Mouse (Mus musculus) liver, postnatal 0 days (tissue): ENCODE measurements around the gene Plek. TPM values are rescaled to one million over a fixed set of nuclear protein-coding genes. Genes with fewer than 3 reads are reported as not detected.
"Not testable (repeated sequence)": the region's sequence is repeated elsewhere in the genome, so short reads cannot be mapped to it uniquely, and the experiment has no call there.

Experiments
- ATAC-seq: fragments of 200-750 bp; cut with Nextera tagmentation; 2 replicates; pipeline ENCODE4 v1.8.0; 2017; ENCODE audit warnings: mild to moderate bottlenecking, moderate library complexity
- DNase-seq: peaks from one replicate; pipeline ENCODE4 v3.0.0-alpha.2; 2016
- H3K27ac ChIP-seq: fragments of 300-500 bp; sonication (generic); 2 replicates; pipeline ENCODE4 v1.5.1; 2014; ENCODE audit warnings: antibody characterized with exemption, moderate library complexity, mild to moderate bottlenecking, low read depth
- H3K27me3 ChIP-seq: fragments of 300-500 bp; sonication (generic); 2 replicates; pipeline ENCODE4 v1.6.1; 2014; ENCODE audit warnings: low read length, control low read depth, mixed read lengths; ENCODE audit not compliant: insufficient read depth
- H3K36me3 ChIP-seq: fragments of 300-500 bp; sonication (generic); replicated peaks from 2 replicates; pipeline ENCODE4 v1.6.1; 2014; ENCODE audit warnings: mild to moderate bottlenecking, control low read depth, low read length, moderate library complexity, mixed read lengths; ENCODE audit not compliant: insufficient read depth
- H3K4me1 ChIP-seq: fragments of 300-500 bp; sonication (generic); 2 replicates; pipeline ENCODE4 v1.6.1; 2014; ENCODE audit warnings: antibody characterized with exemption, mild to moderate bottlenecking, control low read depth; ENCODE audit not compliant: insufficient read depth
- H3K4me2 ChIP-seq: fragments of 300-500 bp; sonication (generic); 2 replicates; pipeline ENCODE4 v1.6.1; 2014; ENCODE audit warnings: low read depth, mild to moderate bottlenecking, low read length, moderate library complexity, mixed read lengths
- H3K4me3 ChIP-seq: fragments of 300-500 bp; sonication (generic); 2 replicates; pipeline ENCODE4 v1.5.1; 2014; ENCODE audit warnings: low read depth, low read length
- H3K9ac ChIP-seq: fragments of 300-500 bp; sonication (generic); replicated peaks from 2 replicates; pipeline ENCODE4 v1.6.1; 2014; ENCODE audit warnings: mild to moderate bottlenecking, moderate library complexity
- H3K9me3 ChIP-seq: fragments of 300-500 bp; sonication (generic); 2 replicates; pipeline ENCODE4 v1.6.1; 2016; ENCODE audit warnings: mild to moderate bottlenecking, control low read depth, low read length, mixed read lengths
- CTCF ChIP-seq: sonication (generic); IDR thresholded peaks from 2 replicates; pipeline ENCODE4 v1.5.1; 2016; ENCODE audit warnings: antibody characterized with exemption, low read depth
- EP300 ChIP-seq: IDR thresholded peaks from 2 replicates; pipeline ENCODE4 v1.6.1; 2016; ENCODE audit warnings: antibody characterized with exemption, low read depth, mild to moderate bottlenecking
- WGBS: fragments of 180-500 bp; shearing (Covaris S2); extraction: QIAGEN DNeasy Blood & Tissue Kit; methylation state at CpG from one replicate; pipeline ENCODE4 v1.1.7; 2014; ENCODE audit not compliant: insufficient replicate concordance; 5-methylcytosine and 5-hydroxymethylcytosine counted together
- polyA plus RNA-seq: library from polyadenylated mRNA; unstranded; fragments of >200 nt; fragmentation: Nextera tagmentation; extraction: Ambion mirVana; gene quantifications from 2 replicates; pipeline ENCODE4 v1.2.1, GENCODE M21; 2015

The Plek gene
- polyA plus RNA-seq, 1 experiment from 2014 or later, result 22.5 TPM

GRCm38 (mm10) chr11:17012948-17013347 is 39.2 kb downstream of the Plek start:
- H3K4me3 ChIP-seq, result no peak overlapping the region
- H3K9ac ChIP-seq, result no peak overlapping the region
- H3K36me3 ChIP-seq, result no peaks in the 10 kb centered on the region
- TF ChIP-seq CTCF (peak; percentile 54), EP300 (no peak)
- no peak overlapping the region for H3K4me2 ChIP-seq
- ATAC-seq (no peak), DNase-seq (no peak)
- no peaks in the 10 kb centered on the region for H3K27me3 ChIP-seq
- no peaks in the 10 kb centered on the region for H3K9me3 ChIP-seq
- H3K27ac ChIP-seq, result no peak overlapping the region
- H3K4me1 ChIP-seq, result no peaks in the 10 kb centered on the region

DNA sequence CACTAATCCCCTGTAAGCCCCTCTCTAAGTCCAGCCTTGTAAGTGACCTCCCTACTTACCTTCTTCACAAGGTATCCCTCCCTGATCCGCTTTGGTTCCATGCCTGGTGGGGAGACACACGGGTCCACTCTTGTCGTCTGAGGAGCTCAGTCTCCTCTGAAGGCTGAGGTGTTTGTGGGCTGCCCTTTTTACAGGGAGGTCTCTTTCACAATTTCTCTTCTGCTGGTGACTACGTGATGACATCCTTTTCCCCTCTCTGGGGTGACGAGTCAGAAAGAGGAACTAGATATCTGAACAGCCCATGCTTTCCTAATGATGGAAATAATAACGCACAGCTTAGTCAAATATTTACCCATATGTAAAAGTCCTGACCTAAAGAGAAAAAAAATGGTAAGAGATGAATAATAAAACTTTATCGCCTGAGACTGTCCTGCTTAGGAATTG is 43.7 kb downstream of the Plek start:
- DNase-seq (peak; percentile 35), ATAC-seq (peak; percentile 72)
- no peaks in the 10 kb centered on the region for H3K9me3 ChIP-seq
- H3K27me3 ChIP-seq, result no peaks in the 10 kb centered on the region
- no peak for TF ChIP-seq CTCF
- peak; percentile 43; the same call in 1 of the 2 replicates for TF ChIP-seq EP300
- H3K9ac ChIP-seq, result no peak overlapping the region
- H3K4me1 ChIP-seq, result no peaks in the 10 kb centered on the region; the same call in 1 of the 2 replicates
- peak overlapping the region; percentile 21 for H3K4me3 ChIP-seq
- 24% methylated on average over 7 of the region's 7 CpGs for WGBS
- H3K27ac ChIP-seq, result 0 out of 2 replicates have a peak overlapping the region, but pooled peaks have one; percentile 1
- H3K4me2 ChIP-seq, result peak overlapping the region; percentile 36; the same call in 1 of the 2 replicates
- no peaks in the 10 kb centered on the region for H3K36me3 ChIP-seq

GRCm38 (mm10) chr11:17007517-17008173 is 44.5 kb downstream of the Plek start:
- no peak overlapping the region for H3K27ac ChIP-seq
- no peaks in the 10 kb centered on the region for H3K9me3 ChIP-seq
- peak overlapping the region; percentile 21 for H3K4me3 ChIP-seq
- no peaks in the 10 kb centered on the region; the same call in 1 of the 2 replicates for H3K4me1 ChIP-seq
- TF ChIP-seq CTCF (no peak), EP300 (no peak)
- DNase-seq, result no peak
- H3K27me3 ChIP-seq, result no peaks in the 10 kb centered on the region
- WGBS, result 44% methylated on average over 5 of the region's 5 CpGs
- H3K9ac ChIP-seq, result no peak overlapping the region
- peak overlapping the region; percentile 36 for H3K4me2 ChIP-seq
- no peaks in the 10 kb centered on the region for H3K36me3 ChIP-seq
- no peak for ATAC-seq

GRCm38 (mm10) chr11:17006526-17006925 is 45.7 kb downstream of the Plek start:
- not testable (repeated sequence) for H3K9ac ChIP-seq, ATAC-seq, H3K4me2 ChIP-seq, H3K9me3 ChIP-seq, H3K27me3 ChIP-seq, H3K4me1 ChIP-seq, DNase-seq, H3K27ac ChIP-seq, H3K36me3 ChIP-seq, H3K4me3 ChIP-seq
- 82% methylated on average over 2 of the region's 3 CpGs for WGBS

DNA sequence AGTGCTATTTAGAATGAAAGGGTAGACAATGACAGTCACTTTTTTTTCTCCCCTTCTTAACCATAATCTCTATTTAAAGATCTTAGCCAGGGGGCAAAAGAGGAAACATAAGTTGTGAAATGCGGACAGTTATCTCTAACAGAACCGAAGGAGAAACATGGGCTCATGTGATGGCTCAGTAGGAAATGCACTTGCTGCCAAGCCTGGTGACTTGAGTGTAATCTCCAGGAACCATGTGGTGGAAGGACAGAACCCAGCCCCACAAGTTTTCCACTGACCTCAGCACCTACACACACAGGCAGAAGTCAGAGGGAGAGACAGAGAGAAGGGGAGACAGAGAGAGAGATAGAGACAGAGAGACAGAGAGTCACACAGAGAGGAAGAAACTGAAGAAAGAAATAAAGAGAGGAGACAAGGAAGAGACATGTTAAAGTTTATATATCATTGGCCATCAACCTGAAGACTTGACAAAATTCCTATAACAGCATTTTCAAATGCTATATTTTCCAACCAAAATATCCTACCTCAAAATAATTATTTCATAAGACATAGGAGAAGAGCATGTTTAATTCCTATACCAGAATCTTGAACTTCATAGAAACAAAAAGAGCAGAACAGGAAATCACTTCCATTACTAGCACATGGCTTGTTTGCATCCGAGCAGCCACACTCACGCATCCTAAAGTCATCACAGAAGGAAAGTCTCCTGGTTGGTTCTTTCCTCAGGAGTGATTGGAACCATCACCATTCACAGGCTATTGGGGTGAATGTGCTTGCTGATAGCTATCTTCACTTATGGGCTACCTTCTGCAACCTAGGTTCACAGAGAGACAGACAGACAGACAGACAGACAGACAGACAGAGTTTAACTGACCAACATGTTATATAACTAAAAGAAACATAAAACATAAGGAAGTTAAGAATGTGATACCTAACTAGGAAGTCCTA is 47.0 kb downstream of the Plek start:
- no peaks in the 10 kb centered on the region for H3K9me3 ChIP-seq
- no peak overlapping the region for H3K9ac ChIP-seq
- H3K36me3 ChIP-seq, result no peaks in the 10 kb centered on the region
- no peak for DNase-seq
- no peaks in the 10 kb centered on the region for H3K27me3 ChIP-seq
- no peak overlapping the region for H3K4me3 ChIP-seq
- H3K4me1 ChIP-seq, result peaks cover 5% of the 10 kb centered on the region
- WGBS, result 44% methylated on average over 4 of the region's 4 CpGs
- H3K27ac ChIP-seq, result peak overlapping the region; percentile 29; the same call in 1 of the 2 replicates
- peak; percentile 79 for ATAC-seq
- H3K4me2 ChIP-seq, result peak overlapping the region; percentile 36; the same call in 1 of the 2 replicates
- TF ChIP-seq CTCF (no peak), EP300 (peak; percentile 92)

DNA sequence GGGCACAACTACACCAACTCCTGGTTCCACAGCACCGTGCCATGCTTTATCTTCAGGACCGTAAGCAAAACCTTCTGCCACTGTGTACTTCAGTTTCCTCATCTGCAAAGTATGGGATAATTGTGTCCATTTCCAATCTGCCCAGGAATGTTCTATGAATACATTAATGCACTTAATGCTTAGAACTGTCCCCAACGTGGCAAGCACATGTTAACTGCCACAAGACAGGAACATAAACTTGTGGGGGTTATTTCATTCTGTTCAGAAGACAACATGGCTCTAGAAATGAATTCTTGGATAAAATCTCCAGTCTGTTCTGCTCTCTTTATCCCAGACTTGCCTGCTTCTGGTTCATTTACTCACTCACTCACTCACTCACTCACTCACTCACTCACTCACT is 48.4 kb downstream of the Plek start:
- Histone ChIP-seq H3K9me3 (no peaks in the 10 kb centered on the region), H3K4me1 (peaks cover 8% of the 10 kb centered on the region), H3K4me2 (no peak overlapping the region), H3K4me3 (no peak overlapping the region), H3K36me3 (no peaks in the 10 kb centered on the region), H3K9ac (no peak overlapping the region), H3K27ac (no peak overlapping the region), H3K27me3 (no peaks in the 10 kb centered on the region)
- DNase-seq (no peak), ATAC-seq (no peak)
- TF ChIP-seq EP300 (no peak), CTCF (no peak)
- 53% methylated on average over 3 of the region's 3 CpGs for WGBS
